Comparison of ENCODE assay signal across 35 mouse cellular contexts in genomic region chr5:33465464-33465863, GRCm38 (mm10). TPM values are rescaled to one million over a fixed set of nuclear protein-coding genes. Genes with fewer than 3 reads are reported as not detected.
DNase-seq lines count a peak whose midpoint lies in the region; ATAC-seq and TF ChIP-seq lines count a peak whose summit lies in the region.
"Had no signal": no experiment of that assay in that cellular context is flagged by ENCODE, and none has a peak within 500 bp of the region (broad histone marks: within the 10 kb centered on the region; RNA-seq: fewer than 3 reads in every experiment).

No protein-coding gene starts in this region.

- H3K27ac ChIP-seq in hindbrain, embryonic 10.5 days = peak overlapping the region; percentile 57; the same call in 1 of the 2 replicates
- no peak overlapping the region for H3K27ac ChIP-seq in hindbrain, embryonic 16.5 days (ENCODE audit: low read depth, low read length)
- no peak overlapping the region for H3K27ac ChIP-seq in forebrain, embryonic 14.5 days (ENCODE audit: low read depth, low read length)
- no peak overlapping the region for H3K27ac ChIP-seq in midbrain, postnatal 0 days (ENCODE audit: low read depth, low read length)
- H3K27ac ChIP-seq: heart, embryonic 15.5 days; kidney, postnatal 0 days; neural tube, embryonic 12.5 days had no signal

- no peaks in the 10 kb centered on the region for H3K36me3 ChIP-seq in hindbrain, embryonic 10.5 days
- H3K36me3 ChIP-seq in hindbrain, embryonic 16.5 days (ENCODE audit: control insufficient read depth, insufficient read depth, low read length) = no peaks in the 10 kb centered on the region
- no peaks in the 10 kb centered on the region for H3K36me3 ChIP-seq in forebrain, embryonic 14.5 days (ENCODE audit: control insufficient read depth, insufficient read depth, low read length)
- H3K36me3 ChIP-seq in midbrain, postnatal 0 days (ENCODE audit: insufficient read depth, low read length) = no peaks in the 10 kb centered on the region
- H3K36me3 ChIP-seq: G1E; heart, embryonic 15.5 days; neural tube, embryonic 12.5 days had no signal

- peak; percentile 14 for DNase-seq in hindbrain, embryonic 10.5 days (ENCODE audit: low spot score)
- peak; percentile 25 for DNase-seq in forebrain, embryonic 14.5 days (ENCODE audit: low spot score)
- peak; percentile 6 for DNase-seq in mesoderm, embryonic 11.5 days (ENCODE audit: low read depth, low spot score)
- no peak for DNase-seq in midbrain, postnatal 0 days (ENCODE audit: low spot score)
- no peak for DNase-seq in left cerebral cortex, postnatal 10 days (ENCODE audit: extremely low spot score in 1 of 2, low spot score in 2 of 2)
- DNase-seq in gastrocnemius, postnatal 36 days = no peak
- DNase-seq: adrenal gland, adult 2 months; B cell, adult 2 months; cerebellum, adult 11-12 months; cerebellum, postnatal 10 days; heart, postnatal 36 days; kidney, adult 2 months; layer of hippocampus, adult 9-11 months; lung, adult 18-20 months; lung, postnatal 14 days; right cerebral cortex, postnatal 4 days; thymus, adult 2 months had no signal

- intact Hi-C loops in left cerebral cortex, postnatal 10 days (cut with DNase I) = loop anchor here (5.0 kb wide), 1 partner anchor 47 kb away; no protein-coding TSS in a partner anchor
- intact Hi-C loops in gastrocnemius, postnatal 36 days (cut with DNase I) = no loop called here

- no peaks in the 10 kb centered on the region for H3K9me3 ChIP-seq in hindbrain, embryonic 10.5 days
- H3K9me3 ChIP-seq in hindbrain, embryonic 16.5 days (ENCODE audit: control insufficient read depth, low read length) = no peaks in the 10 kb centered on the region
- no peaks in the 10 kb centered on the region for H3K9me3 ChIP-seq in forebrain, embryonic 14.5 days (replicated peaks; ENCODE audit: control insufficient read depth, low read length)
- no peaks in the 10 kb centered on the region for H3K9me3 ChIP-seq in midbrain, postnatal 0 days (ENCODE audit: low read length)
- H3K9me3 ChIP-seq: G1E; heart, embryonic 15.5 days; neural tube, embryonic 12.5 days had no signal

- no peak overlapping the region for H3K4me2 ChIP-seq in hindbrain, embryonic 16.5 days (ENCODE audit: low read length)
- no peak overlapping the region for H3K4me2 ChIP-seq in forebrain, embryonic 14.5 days (ENCODE audit: low read length)
- no peak overlapping the region for H3K4me2 ChIP-seq in midbrain, postnatal 0 days (ENCODE audit: low read depth, low read length, poor library complexity, severe bottlenecking)
- H3K4me2 ChIP-seq: heart, embryonic 15.5 days; liver, embryonic 11.5 days; neural tube, embryonic 12.5 days had no signal

- no peak for ATAC-seq in hindbrain, embryonic 16.5 days
- ATAC-seq in forebrain, embryonic 14.5 days = no peak
- ATAC-seq in midbrain, postnatal 0 days (ENCODE audit: low FRiP score) = no peak
- ATAC-seq: Patski had no signal

- H3K4me3 ChIP-seq in hindbrain, embryonic 10.5 days = no peak overlapping the region
- no peak overlapping the region for H3K4me3 ChIP-seq in hindbrain, embryonic 16.5 days (ENCODE audit: low read length)
- H3K4me3 ChIP-seq in forebrain, embryonic 14.5 days (ENCODE audit: low read depth, low read length) = no peak overlapping the region
- H3K4me3 ChIP-seq in midbrain, postnatal 0 days (ENCODE audit: low read depth, low read length) = no peak overlapping the region
- H3K4me3 ChIP-seq: heart, embryonic 15.5 days; neural tube, embryonic 12.5 days had no signal

- H3K4me1 ChIP-seq in hindbrain, embryonic 10.5 days (replicated peaks) = peaks cover 38% of the 10 kb centered on the region
- no peaks in the 10 kb centered on the region for H3K4me1 ChIP-seq in hindbrain, embryonic 16.5 days (ENCODE audit: control insufficient read depth, insufficient read depth, low read depth, low read length)
- H3K4me1 ChIP-seq in forebrain, embryonic 14.5 days (ENCODE audit: control insufficient read depth, insufficient read depth, low read length) = peaks cover 7% of the 10 kb centered on the region; the same call in 1 of the 2 replicates
- H3K4me1 ChIP-seq in midbrain, postnatal 0 days (ENCODE audit: insufficient read depth, low read length) = no peaks in the 10 kb centered on the region
- H3K4me1 ChIP-seq: heart, embryonic 15.5 days had no signal

- TF ChIP-seq CTCF in midbrain, postnatal 0 days (IDR thresholded peaks at IDR 0.05) = no peak

- WGBS in hindbrain, embryonic 10.5 days = 51% methylated on average over 11 of the region's 11 CpGs
- WGBS in hindbrain, embryonic 16.5 days = 22% methylated on average over 11 of the region's 11 CpGs
- 11% methylated on average over 11 of the region's 11 CpGs for WGBS in forebrain, embryonic 14.5 days
- WGBS in midbrain, postnatal 0 days = 23% methylated on average over 11 of the region's 11 CpGs

- peaks cover 31% of the 10 kb centered on the region for H3K27me3 ChIP-seq in hindbrain, embryonic 10.5 days (ENCODE audit: insufficient read depth, poor library complexity, severe bottlenecking)
- peaks cover 7% of the 10 kb centered on the region for H3K27me3 ChIP-seq in hindbrain, embryonic 16.5 days (replicated peaks; ENCODE audit: control insufficient read depth, insufficient read depth, low read length)
- H3K27me3 ChIP-seq in forebrain, embryonic 14.5 days (replicated peaks; ENCODE audit: control insufficient read depth, insufficient read depth, low read length) = 0 out of 2 replicates have a peak, but pooled peaks cover 4% of the 10 kb centered on the region
- H3K27me3 ChIP-seq in midbrain, postnatal 0 days (ENCODE audit: insufficient read depth, low read length) = no peaks in the 10 kb centered on the region

- no peak overlapping the region for H3K9ac ChIP-seq in hindbrain, embryonic 16.5 days (ENCODE audit: low read depth, low read length)
- H3K9ac ChIP-seq in forebrain, embryonic 14.5 days (ENCODE audit: low read length) = no peak overlapping the region
- H3K9ac ChIP-seq in midbrain, postnatal 0 days (replicated peaks; ENCODE audit: low read length, poor library complexity, severe bottlenecking) = peak overlapping the region; percentile 15; the same call in 1 of the 2 replicates
- H3K9ac ChIP-seq: heart, embryonic 15.5 days; neural tube, embryonic 12.5 days had no signal

RNA-seq across cellular contexts. Expression of gene Nkx1-1, which starts 31.7 kb away (rescaled TPM):
- polyA plus RNA-seq in hindbrain, embryonic 10.5 days (2016; fragmentation: Nextera tagmentation; extraction: Ambion mirVana) = 0.21 TPM in 1 of 2 replicates, not detected in the other
- polyA plus RNA-seq in hindbrain, embryonic 16.5 days (2015; fragmentation: Nextera tagmentation; extraction: Ambion mirVana) = 0.47 TPM in 1 of 2 replicates, not detected in the other
- polyA plus RNA-seq in forebrain, embryonic 14.5 days (2014; fragmentation: Nextera tagmentation; extraction: Ambion mirVana) = not detected in 2 replicates
- 0.60 and 1.0 TPM in 2 replicates for total RNA-seq in midbrain, postnatal 0 days (2014; rRNA removed)
- 0.18 TPM in 1 of 2 replicates, not detected in the other for polyA plus RNA-seq in midbrain, postnatal 0 days (2015; fragmentation: Nextera tagmentation; extraction: Ambion mirVana)
- total RNA-seq in left cerebral cortex, postnatal 10 days (2021) = not detected
- total RNA-seq in gastrocnemius, postnatal 36 days (2021) = not detected
- total RNA-seq: adrenal gland, adult 2 months; adrenal gland, postnatal 4 days; CH12.LX; gastrocnemius, adult 18-20 months; heart, postnatal 36 days; left cerebral cortex, adult 8-10 months; megakaryocyte, adult 5-6 weeks had no signal
- polyA plus RNA-seq: adrenal gland, adult 2 months; cortical plate, adult 2 months; G1E; gonadal fat pad, adult 2 months; heart, embryonic 15.5 days; intestine, embryonic 14.5 days; kidney, adult 2 months; kidney, postnatal 0 days; large intestine, adult 2 months; limb, embryonic 11.5 days; liver, embryonic 11.5 days; Patski; stomach, embryonic 16.5 days; thymus, adult 2 months had no signal

Comparison
In these comparisons a context has a peak if more than half of its experiments do, and no peak if none do; other contexts are left out.
1. DNase-seq: peak in hindbrain, embryonic 10.5 days (single experiment), forebrain, embryonic 14.5 days (single experiment) and mesoderm, embryonic 11.5 days (single experiment); none in midbrain, postnatal 0 days (single experiment), left cerebral cortex, postnatal 10 days (0 of 2) and gastrocnemius, postnatal 36 days (0 of 2).